19 mouse cellular contexts compared by ENCODE assay signal in genomic region chr12:82772215-82772614, GRCm38 (mm10).
DNase-seq lines count a peak whose midpoint lies in the region; ATAC-seq and TF ChIP-seq lines count a peak whose summit lies in the region.
"Had no signal": no experiment of that assay in that cellular context is flagged by ENCODE, and none has a peak within 500 bp of the region (broad histone marks: within the 10 kb centered on the region; RNA-seq: fewer than 3 reads in every experiment).

No protein-coding gene starts in this region.

- no peak overlapping the region for H3K27ac ChIP-seq in gastrocnemius, adult 2 months
- no peak overlapping the region for H3K27ac ChIP-seq in kidney, adult 2 months (ENCODE audit: insufficient read depth, low read depth, low read length)
- H3K27ac ChIP-seq in liver, postnatal 0 days (ENCODE audit: low read depth): no peak overlapping the region
- H3K27ac ChIP-seq: embryonic facial prominence, embryonic 10.5 days; forebrain, embryonic 15.5 days; hindbrain, embryonic 10.5 days; lung, embryonic 15.5 days; midbrain, embryonic 12.5 days had no signal

- no peak overlapping the region for H3K4me2 ChIP-seq in liver, postnatal 0 days (ENCODE audit: low read depth, low read length)
- H3K4me2 ChIP-seq: forebrain, embryonic 15.5 days; lung, embryonic 15.5 days; midbrain, embryonic 12.5 days had no signal

- no peaks in the 10 kb centered on the region for H3K4me1 ChIP-seq in kidney, adult 2 months (ENCODE audit: control insufficient read depth, insufficient read depth, low read length)
- H3K4me1 ChIP-seq in liver, postnatal 0 days (ENCODE audit: insufficient read depth): no peaks in the 10 kb centered on the region
- H3K4me1 ChIP-seq: embryonic facial prominence, embryonic 10.5 days; forebrain, embryonic 15.5 days; hindbrain, embryonic 10.5 days; lung, embryonic 15.5 days; midbrain, embryonic 12.5 days had no signal

- WGBS in kidney, adult 2 months: 83% methylated on average over 2 of the region's 2 CpGs
- WGBS in liver, postnatal 0 days (ENCODE audit: insufficient replicate concordance): 93% methylated on average over 2 of the region's 2 CpGs

- no peaks in the 10 kb centered on the region for H3K9me3 ChIP-seq in liver, postnatal 0 days (ENCODE audit: low read length)
- H3K9me3 ChIP-seq: embryonic facial prominence, embryonic 10.5 days; forebrain, embryonic 15.5 days; hindbrain, embryonic 10.5 days; lung, embryonic 15.5 days; midbrain, embryonic 12.5 days had no signal

- no peak overlapping the region for H3K9ac ChIP-seq in liver, postnatal 0 days (replicated peaks)
- H3K9ac ChIP-seq: forebrain, embryonic 15.5 days; lung, embryonic 15.5 days; midbrain, embryonic 12.5 days had no signal

- no peak for ATAC-seq in liver, postnatal 0 days
- ATAC-seq: forebrain, embryonic 15.5 days had no signal

- TF ChIP-seq POLR2A in kidney, adult 2 months (IDR thresholded peaks at IDR 0.05; ENCODE audit: low read depth, low read length): no peak

- TF ChIP-seq EP300 in liver, postnatal 0 days (IDR thresholded peaks at IDR 0.05; ENCODE audit: low read depth): no peak

- DNase-seq in gastrocnemius, adult 2 months: no peak
- no peak for DNase-seq in gastrocnemius, postnatal 10 days
- no peak for DNase-seq in kidney, adult 2 months
- no peak for DNase-seq in kidney, adult 18-20 months
- DNase-seq in liver, postnatal 0 days: no peak
- DNase-seq in liver (no peak), A20 (ENCODE audit: low read depth, low spot score) (peak; percentile 46)
- DNase-seq in right cerebral cortex, postnatal 4 days: no peak
- DNase-seq: adrenal gland, adult 2 months; cerebellum, adult 11-12 months; cerebellum, postnatal 10 days; gastrocnemius, postnatal 25 days; kidney, adult 8-10 months; kidney, postnatal 25 days had no signal

- peak; percentile 12; the same call in 1 of the 2 replicates for TF ChIP-seq CTCF in gastrocnemius, adult 2 months (IDR thresholded peaks at IDR 0.05)
- peak; percentile 47 for TF ChIP-seq CTCF in kidney, adult 2 months (conservative IDR thresholded peaks at IDR 0.05; ENCODE audit: insufficient read depth, insufficient read length, low read depth, low read length)
- peak; percentile 37 for TF ChIP-seq CTCF in liver, postnatal 0 days (IDR thresholded peaks at IDR 0.05; ENCODE audit: low read depth)

- intact Hi-C loops in gastrocnemius, adult 2 months (cut with DNase I): no loop called here

- H3K27me3 ChIP-seq in kidney, adult 2 months (replicated peaks; ENCODE audit: control insufficient read depth, insufficient read depth, low read length): no peaks in the 10 kb centered on the region
- H3K27me3 ChIP-seq in liver, postnatal 0 days (ENCODE audit: insufficient read depth, low read length): no peaks in the 10 kb centered on the region
- H3K27me3 ChIP-seq: forebrain, embryonic 15.5 days; lung, embryonic 15.5 days; midbrain, embryonic 12.5 days had no signal

- no peaks in the 10 kb centered on the region for H3K36me3 ChIP-seq in kidney, adult 2 months (ENCODE audit: control insufficient read depth, insufficient read depth, low read length)
- H3K36me3 ChIP-seq in liver, postnatal 0 days (replicated peaks; ENCODE audit: insufficient read depth, low read length): no peaks in the 10 kb centered on the region
- H3K36me3 ChIP-seq: embryonic facial prominence, embryonic 10.5 days; forebrain, embryonic 15.5 days; hindbrain, embryonic 10.5 days; lung, embryonic 15.5 days; midbrain, embryonic 12.5 days had no signal

- H3K4me3 ChIP-seq in gastrocnemius, adult 2 months: no peak overlapping the region
- H3K4me3 ChIP-seq in kidney, adult 2 months (ENCODE audit: insufficient read depth, low read depth, low read length): no peak overlapping the region
- no peak overlapping the region for H3K4me3 ChIP-seq in liver, postnatal 0 days (ENCODE audit: low read depth, low read length)
- H3K4me3 ChIP-seq: embryonic facial prominence, embryonic 10.5 days; forebrain, embryonic 15.5 days; hindbrain, embryonic 10.5 days; lung, embryonic 15.5 days; midbrain, embryonic 12.5 days had no signal
